ENCODE assay signal across 10 mouse cellular contexts in genomic region chr8:95632840-95633239, GRCm38 (mm10). TPM values are rescaled to one million over a fixed set of nuclear protein-coding genes. Genes with fewer than 3 reads are reported as not detected.
DNase-seq lines count a peak whose midpoint lies in the region; ATAC-seq lines count a peak whose summit lies in the region.
"Had no signal": no experiment of that assay in that cellular context is flagged by ENCODE, and none has a peak within 500 bp of the region (broad histone marks: within the 10 kb centered on the region; RNA-seq: fewer than 3 reads in every experiment).

No protein-coding gene starts in this region.

- H3K4me2 ChIP-seq in kidney, embryonic 14.5 days (replicated peaks; ENCODE audit: low read depth, low read length) = peak overlapping the region; percentile 63; the same call in 1 of the 2 replicates
- H3K4me2 ChIP-seq in embryonic facial prominence, embryonic 15.5 days (replicated peaks) = peak overlapping the region; percentile 60
- peak overlapping the region; percentile 69 for H3K4me2 ChIP-seq in hindbrain, embryonic 16.5 days (ENCODE audit: low read length)
- peak overlapping the region; percentile 94 for H3K4me2 ChIP-seq in midbrain, embryonic 15.5 days

- 83% methylated on average over 6 of the region's 6 CpGs for WGBS in kidney, embryonic 14.5 days
- WGBS in embryonic facial prominence, embryonic 15.5 days = 82% methylated on average over 6 of the region's 6 CpGs
- WGBS in hindbrain, embryonic 16.5 days = 79% methylated on average over 6 of the region's 6 CpGs
- WGBS in midbrain, embryonic 15.5 days = 79% methylated on average over 6 of the region's 6 CpGs

- H3K9ac ChIP-seq in kidney, embryonic 14.5 days (ENCODE audit: low read depth, low read length) = no peak overlapping the region
- no peak overlapping the region for H3K9ac ChIP-seq in embryonic facial prominence, embryonic 15.5 days
- H3K9ac ChIP-seq in hindbrain, embryonic 16.5 days (ENCODE audit: low read depth, low read length) = no peak overlapping the region
- no peak overlapping the region for H3K9ac ChIP-seq in midbrain, embryonic 15.5 days

- DNase-seq in kidney, postnatal 36 days = no peak
- DNase-seq in embryo, embryonic 11 days = no peak
- DNase-seq in ovary, adult 18-20 months (ENCODE audit: low spot score) = no peak
- DNase-seq in adrenal gland, postnatal 25 days = no peak

- no peaks in the 10 kb centered on the region; the same call in 1 of the 2 replicates for H3K4me1 ChIP-seq in kidney, embryonic 14.5 days (ENCODE audit: control insufficient read depth, insufficient read depth, low read length)
- H3K4me1 ChIP-seq in embryonic facial prominence, embryonic 15.5 days = peaks cover 7% of the 10 kb centered on the region; the same call in 1 of the 2 replicates
- H3K4me1 ChIP-seq in hindbrain, embryonic 16.5 days (ENCODE audit: control insufficient read depth, insufficient read depth, low read depth, low read length) = peaks cover 10% of the 10 kb centered on the region
- peaks cover 12% of the 10 kb centered on the region for H3K4me1 ChIP-seq in midbrain, embryonic 15.5 days

- peak overlapping the region; percentile 78; the same call in 1 of the 2 replicates for H3K4me3 ChIP-seq in kidney, embryonic 14.5 days (ENCODE audit: low read length)
- H3K4me3 ChIP-seq in embryonic facial prominence, embryonic 15.5 days (replicated peaks) = peak overlapping the region; percentile 74
- peak overlapping the region; percentile 62 for H3K4me3 ChIP-seq in hindbrain, embryonic 16.5 days (ENCODE audit: low read length)
- peak overlapping the region; percentile 87 for H3K4me3 ChIP-seq in midbrain, embryonic 15.5 days

- no peak overlapping the region for H3K27ac ChIP-seq in kidney, embryonic 14.5 days (ENCODE audit: low read depth, low read length)
- H3K27ac ChIP-seq in embryonic facial prominence, embryonic 15.5 days (replicated peaks) = no peak overlapping the region
- no peak overlapping the region for H3K27ac ChIP-seq in hindbrain, embryonic 16.5 days (ENCODE audit: low read depth, low read length)
- no peak overlapping the region; the same call in 1 of the 2 replicates for H3K27ac ChIP-seq in midbrain, embryonic 15.5 days

- H3K36me3 ChIP-seq in kidney, embryonic 14.5 days (ENCODE audit: control insufficient read depth, insufficient read depth, low read length) = no peaks in the 10 kb centered on the region
- H3K36me3 ChIP-seq in embryonic facial prominence, embryonic 15.5 days = no peaks in the 10 kb centered on the region
- no peaks in the 10 kb centered on the region for H3K36me3 ChIP-seq in hindbrain, embryonic 16.5 days (ENCODE audit: control insufficient read depth, insufficient read depth, low read length)
- no peaks in the 10 kb centered on the region for H3K36me3 ChIP-seq in midbrain, embryonic 15.5 days (replicated peaks)

- ATAC-seq in kidney, embryonic 14.5 days (ENCODE audit: low FRiP score, low TSS enrichment) = no peak
- no peak for ATAC-seq in embryonic facial prominence, embryonic 15.5 days (ENCODE audit: insufficient number of reproducible peaks, low FRiP score, low TSS enrichment, low read depth)
- peak; percentile 44 for ATAC-seq in hindbrain, embryonic 16.5 days
- ATAC-seq in midbrain, embryonic 15.5 days (replicated peaks) = peak; percentile 48

- H3K27me3 ChIP-seq in kidney, embryonic 14.5 days (ENCODE audit: control insufficient read depth, insufficient read depth, low read length) = no peaks in the 10 kb centered on the region
- no peaks in the 10 kb centered on the region; the same call in 1 of the 2 replicates for H3K27me3 ChIP-seq in embryonic facial prominence, embryonic 15.5 days
- H3K27me3 ChIP-seq in hindbrain, embryonic 16.5 days (replicated peaks; ENCODE audit: control insufficient read depth, insufficient read depth, low read length) = peaks cover 3% of the 10 kb centered on the region; the same call in 1 of the 2 replicates
- 0 out of 2 replicates have a peak, but pooled peaks cover 2% of the 10 kb centered on the region for H3K27me3 ChIP-seq in midbrain, embryonic 15.5 days (replicated peaks)

- no peaks in the 10 kb centered on the region for H3K9me3 ChIP-seq in kidney, embryonic 14.5 days (ENCODE audit: control insufficient read depth, low read length)
- H3K9me3 ChIP-seq in embryonic facial prominence, embryonic 15.5 days (replicated peaks) = no peaks in the 10 kb centered on the region
- H3K9me3 ChIP-seq in hindbrain, embryonic 16.5 days (ENCODE audit: control insufficient read depth, low read length) = no peaks in the 10 kb centered on the region
- H3K9me3 ChIP-seq in midbrain, embryonic 15.5 days = no peaks in the 10 kb centered on the region

RNA-seq across cellular contexts. Expression of gene Gins3, which starts 0.4 kb away (rescaled TPM):
- polyA plus RNA-seq in kidney, embryonic 14.5 days (2014; fragmentation: Nextera tagmentation; extraction: Ambion mirVana) = 17.3 and 27.0 TPM in 2 replicates
- 17.3 and 18.9 TPM in 2 replicates for polyA plus RNA-seq in embryonic facial prominence, embryonic 15.5 days (2015; fragmentation: Nextera tagmentation; extraction: Ambion mirVana)
- polyA plus RNA-seq in hindbrain, embryonic 16.5 days (2015; fragmentation: Nextera tagmentation; extraction: Ambion mirVana) = 7.5 and 7.7 TPM in 2 replicates
- 6.6 and 7.5 TPM in 2 replicates for polyA plus RNA-seq in midbrain, embryonic 15.5 days (2015; fragmentation: Nextera tagmentation; extraction: Ambion mirVana)
- 3.2 and 4.1 TPM in 2 replicates for total RNA-seq in adrenal gland, postnatal 25 days (2021)

RNA-seq across cellular contexts. Expression of gene Ndrg4, which starts 43.9 kb away (rescaled TPM):
- 6.7 and 11.4 TPM in 2 replicates for polyA plus RNA-seq in kidney, embryonic 14.5 days (2014; fragmentation: Nextera tagmentation; extraction: Ambion mirVana)
- 27.5 and 28.7 TPM in 2 replicates for polyA plus RNA-seq in embryonic facial prominence, embryonic 15.5 days (2015; fragmentation: Nextera tagmentation; extraction: Ambion mirVana)
- 571 and 665 TPM in 2 replicates for polyA plus RNA-seq in hindbrain, embryonic 16.5 days (2015; fragmentation: Nextera tagmentation; extraction: Ambion mirVana)
- polyA plus RNA-seq in midbrain, embryonic 15.5 days (2015; fragmentation: Nextera tagmentation; extraction: Ambion mirVana) = 379 and 386 TPM in 2 replicates
- 15.4 and 22.5 TPM in 2 replicates for total RNA-seq in adrenal gland, postnatal 25 days (2021)

RNA-seq across cellular contexts. Expression of gene Prss54, which starts 56.7 kb away (rescaled TPM):
- polyA plus RNA-seq in kidney, embryonic 14.5 days (2014; fragmentation: Nextera tagmentation; extraction: Ambion mirVana) = not detected in 2 replicates
- not detected in 2 replicates for polyA plus RNA-seq in embryonic facial prominence, embryonic 15.5 days (2015; fragmentation: Nextera tagmentation; extraction: Ambion mirVana)
- not detected in 2 replicates for polyA plus RNA-seq in hindbrain, embryonic 16.5 days (2015; fragmentation: Nextera tagmentation; extraction: Ambion mirVana)
- not detected in 2 replicates for polyA plus RNA-seq in midbrain, embryonic 15.5 days (2015; fragmentation: Nextera tagmentation; extraction: Ambion mirVana)
- total RNA-seq in adrenal gland, postnatal 25 days (2021) = not detected in 2 replicates
- total RNA-seq: liver, adult 2 months had no signal
- polyA plus RNA-seq: liver, adult 2 months; small intestine, adult 2 months had no signal

Comparison
In these comparisons a context has a peak if more than half of its experiments do, and no peak if none do; other contexts are left out.
1. ATAC-seq: peak in hindbrain, embryonic 16.5 days (single experiment) and midbrain, embryonic 15.5 days (single experiment); none in kidney, embryonic 14.5 days (single experiment) and embryonic facial prominence, embryonic 15.5 days (single experiment).
2. RNA of gene Ndrg4, which starts 43.9 kb away (polyA plus RNA-seq): 571 to 665 TPM in hindbrain, embryonic 16.5 days and 379 to 386 TPM in midbrain, embryonic 15.5 days; 27.5 to 28.7 TPM in embryonic facial prominence, embryonic 15.5 days and 6.7 to 11.4 TPM in kidney, embryonic 14.5 days; every median in the first group is over 10 times any median in the second.
3. Peak in every context shown above with its lines, with median percentiles within 50 percentile points of each other: H3K4me2 ChIP-seq and H3K4me3 ChIP-seq.